Mouse (Mus musculus) heart, adult 2 months (tissue): ENCODE results near the gene Gata3. TPM values are rescaled to one million over a fixed set of nuclear protein-coding genes. Genes with fewer than 3 reads are reported as not detected.

Source experiments
- DNase-seq, 2 experiments: peaks; one replicate each; pipeline ENCODE4 v3.0.0; 2021
- H3K27ac ChIP-seq: fragments of 200-600 bp; 2 replicates; pipeline ENCODE4 v1.8.1; 2022
- H3K27me3 ChIP-seq: fragments of 200-500 bp; 2 replicates; pipeline ENCODE4 v1.6.1; 2012; ENCODE audit warnings: mild to moderate bottlenecking, low read length, inconsistent platforms, mixed read lengths; ENCODE audit not compliant: control insufficient read depth, insufficient read depth
- H3K36me3 ChIP-seq: fragments of 200-500 bp; 2 replicates; pipeline ENCODE4 v1.6.1; 2012; ENCODE audit warnings: low read length, inconsistent platforms; ENCODE audit not compliant: control insufficient read depth, insufficient read depth
- H3K4me1 ChIP-seq: fragments of 200-500 bp; 2 replicates; pipeline ENCODE4 v1.6.1; 2011; ENCODE audit warnings: low read length; ENCODE audit not compliant: control insufficient read depth, insufficient read depth
- H3K4me3 ChIP-seq: fragments of 200-600 bp; 2 replicates; pipeline ENCODE4 v1.8.1; 2022
- H3K79me2 ChIP-seq: fragments of 200-500 bp; replicated peaks from 2 replicates; pipeline ENCODE4 v1.6.1; 2012; ENCODE audit warnings: mild to moderate bottlenecking, inconsistent platforms, low read length, moderate library complexity, mixed read lengths; ENCODE audit not compliant: control insufficient read depth, insufficient read depth
- H3K9ac ChIP-seq: fragments of 200-500 bp; 2 replicates; pipeline ENCODE4 v1.6.1; 2012; ENCODE audit warnings: low read depth, mild to moderate bottlenecking, control low read depth, inconsistent platforms, low read length, mixed read lengths
- CTCF ChIP-seq: fragments of 200-600 bp; IDR thresholded peaks from 2 replicates; pipeline ENCODE4 v1.8.1; 2022; ENCODE audit warnings: antibody characterized with exemption, mild to moderate bottlenecking, moderate library complexity
- EP300 ChIP-seq: fragments of 200-500 bp; IDR thresholded peaks from 2 replicates; pipeline ENCODE4 v1.6.1; 2011; ENCODE audit warnings: low read depth, low read length, control low read depth; ENCODE audit not compliant: insufficient read depth
- POLR2A ChIP-seq: fragments of 200-500 bp; IDR thresholded peaks from 2 replicates; pipeline ENCODE4 v1.6.1; 2011; ENCODE audit warnings: mild to moderate bottlenecking, low read depth, low read length, control low read depth; ENCODE audit not compliant: insufficient read depth
- WGBS: fragments of 180-500 bp; shearing (Covaris S2); methylation state at CpG from one replicate; pipeline ENCODE4 v1.1.7; 2018; 5-methylcytosine and 5-hydroxymethylcytosine counted together
- intact Hi-C: fragments of 180-260 bp; cut with DNase I; formaldehyde crosslinking; loops from one replicate; pipeline ENCODE4 v1.15.1; 2025
- polyA plus RNA-seq: library from polyadenylated mRNA; depleted of rRNA; stranded (reverse); fragments of >200 nt; gene quantifications from 2 replicates; pipeline ENCODE4 v1.2.3, GENCODE M21; 2012
- total RNA-seq, 2 experiments: library from RNA; stranded (reverse); gene quantifications; 2 replicates each; pipeline ENCODE4 v1.2.3; 2021

Gene Gata3
- total and polyA plus RNA-seq, 3 experiments, result 0.57 to 0.91 (median 0.59) TPM

- intact Hi-C loops, result loop anchor here (5.0 kb wide), 2 partner anchors 247 to 327 kb away; no protein-coding TSS in a partner anchor
- TF ChIP-seq CTCF (no peak), EP300 (no peak), POLR2A (no peak)
- DNase-seq, result no peak
- Histone ChIP-seq H3K79me2 (no peaks in the 10 kb centered on the region), H3K4me3 (no peak overlapping the region), H3K9ac (no peak overlapping the region), H3K4me1 (no peaks in the 10 kb centered on the region), H3K27me3 (peaks cover 9% of the 10 kb centered on the region), H3K36me3 (no peaks in the 10 kb centered on the region), H3K27ac (no peak overlapping the region)
- 45% methylated on average over 38 of the region's 39 CpGs for WGBS
Measured at GRCm38 (mm10) chr2:9874467-9875219, 15.2 kb downstream of the Gata3 start.

GRCm38 (mm10) chr2:9873757-9874156 is 16.1 kb downstream of the Gata3 start:
- Histone ChIP-seq H3K36me3 (no peaks in the 10 kb centered on the region), H3K4me1 (no peaks in the 10 kb centered on the region), H3K27ac (no peak overlapping the region), H3K4me3 (no peak overlapping the region), H3K9ac (no peak overlapping the region), H3K79me2 (no peaks in the 10 kb centered on the region), H3K27me3 (peaks cover 9% of the 10 kb centered on the region)
- no peak for TF ChIP-seq CTCF
- TF ChIP-seq POLR2A, result no peak
- no peak for TF ChIP-seq EP300
- no peak for DNase-seq
- intact Hi-C loops, result no loop called here
- 78% methylated on average over 2 of the region's 2 CpGs for WGBS

GRCm38 (mm10) chr2:9872682-9873081 is 17.2 kb downstream of the Gata3 start:
- Histone ChIP-seq H3K27me3 (peaks cover 9% of the 10 kb centered on the region), H3K27ac (no peak overlapping the region), H3K79me2 (no peaks in the 10 kb centered on the region), H3K36me3 (no peaks in the 10 kb centered on the region), H3K4me3 (no peak overlapping the region), H3K4me1 (no peaks in the 10 kb centered on the region), H3K9ac (no peak overlapping the region)
- no peak for DNase-seq
- TF ChIP-seq POLR2A, result no peak
- TF ChIP-seq EP300, result no peak
- no peak for TF ChIP-seq CTCF
- intact Hi-C loops, result no loop called here
- 41% methylated on average over 12 of the region's 12 CpGs for WGBS

GRCm38 (mm10) chr2:9871798-9872197 is 18.0 kb downstream of the Gata3 start:
- Histone ChIP-seq H3K79me2 (no peaks in the 10 kb centered on the region), H3K27me3 (peaks cover 5% of the 10 kb centered on the region), H3K9ac (no peak overlapping the region), H3K36me3 (no peaks in the 10 kb centered on the region), H3K4me1 (no peaks in the 10 kb centered on the region), H3K27ac (no peak overlapping the region), H3K4me3 (no peak overlapping the region)
- 66% methylated on average over 6 of the region's 6 CpGs for WGBS
- no peak for TF ChIP-seq POLR2A
- TF ChIP-seq CTCF, result no peak
- TF ChIP-seq EP300, result no peak
- no peak for DNase-seq
- intact Hi-C loops, result no loop called here

DNA sequence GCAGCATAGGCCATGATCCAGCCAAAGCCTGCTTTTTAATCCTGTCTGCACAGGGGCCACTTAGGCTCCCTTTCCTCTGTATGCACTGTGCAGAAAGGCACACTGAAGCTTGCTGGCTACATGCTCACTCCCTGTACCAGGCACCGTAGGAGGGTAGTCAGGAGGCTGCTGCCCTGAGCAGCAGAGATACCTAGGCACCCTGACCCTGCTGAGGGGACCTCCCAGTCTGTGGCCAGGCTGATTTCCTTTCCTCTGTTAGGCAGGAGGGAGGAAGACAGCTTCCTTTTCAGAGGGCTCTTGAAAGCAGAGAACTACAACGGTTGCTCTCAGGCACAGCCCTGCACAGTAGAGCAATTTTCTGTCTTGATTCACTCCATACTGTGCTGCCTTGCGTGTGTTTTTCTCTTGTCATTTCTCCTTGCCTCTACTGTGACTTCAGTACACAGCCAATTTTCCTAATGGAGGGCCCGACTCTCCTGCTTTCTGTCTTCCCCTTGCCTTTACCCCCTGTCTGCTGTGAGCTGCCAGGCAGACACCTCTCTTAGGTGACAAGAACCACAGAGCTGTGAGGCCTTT is 18.6 kb downstream of the Gata3 start:
- 48% methylated on average over 4 of the region's 4 CpGs for WGBS
- H3K9ac ChIP-seq, result no peak overlapping the region
- no peak overlapping the region for H3K27ac ChIP-seq

GRCm38 (mm10) chr2:9867092-9867825 is 22.6 kb downstream of the Gata3 start:
- Histone ChIP-seq H3K27me3 (peaks cover 1% of the 10 kb centered on the region; the same call in 1 of the 2 replicates), H3K79me2 (no peaks in the 10 kb centered on the region), H3K36me3 (no peaks in the 10 kb centered on the region), H3K4me1 (no peaks in the 10 kb centered on the region), H3K9ac (no peak overlapping the region), H3K4me3 (no peak overlapping the region), H3K27ac (no peak overlapping the region)
- intact Hi-C loops, result no loop called here
- WGBS, result 49% methylated on average over 12 of the region's 12 CpGs
- DNase-seq, result no peak
- TF ChIP-seq EP300 (no peak), CTCF (no peak), POLR2A (no peak)

More for the DNA sequence above, 18.6 kb downstream of the Gata3 start:
- Histone ChIP-seq H3K27me3 (peaks cover 5% of the 10 kb centered on the region), H3K4me3 (no peak overlapping the region), H3K36me3 (no peaks in the 10 kb centered on the region), H3K79me2 (no peaks in the 10 kb centered on the region), H3K4me1 (no peaks in the 10 kb centered on the region)
- DNase-seq, result no peak
- intact Hi-C loops, result no loop called here
- TF ChIP-seq CTCF, result no peak
- TF ChIP-seq EP300, result no peak
- no peak for TF ChIP-seq POLR2A
